Mouse (Mus musculus): ENCODE measurements around the gene Tfap2b.

The Tfap2b gene

GRCm38 (mm10) chr1:19232743-19233142, 24.0 kb downstream of the Tfap2b start:
- no peak for DNase-seq (ENCODE audit: low read depth)

- no peak for DNase-seq (ENCODE audit: low read depth)
These were observed 25.1 kb downstream of the Tfap2b start for GRCm38 (mm10) chr1:19233857-19234256.

GRCm38 (mm10) chr1:19234432-19235205, 25.9 kb downstream of the Tfap2b start:
- no peak for DNase-seq (ENCODE audit: low read depth)

- no peak for DNase-seq (ENCODE audit: low read depth)
These were observed 27.3 kb downstream of the Tfap2b start for GRCm38 (mm10) chr1:19236051-19236450.

GRCm38 (mm10) chr1:19236591-19236990, 27.9 kb downstream of the Tfap2b start:
- DNase-seq (ENCODE audit: low read depth), result no peak

GRCm38 (mm10) chr1:19237061-19237460, 28.3 kb downstream of the Tfap2b start:
- DNase-seq (ENCODE audit: low read depth), result no peak

GRCm38 (mm10) chr1:19237721-19238410, 29.2 kb downstream of the Tfap2b start:
- DNase-seq (ENCODE audit: low read depth), result no peak

- no peak for DNase-seq (ENCODE audit: low read depth)
These were observed 31.3 kb downstream of the Tfap2b start for GRCm38 (mm10) chr1:19240054-19240453.

- DNase-seq (ENCODE audit: low read depth), result no peak
These were observed 32.6 kb downstream of the Tfap2b start for GRCm38 (mm10) chr1:19241316-19241715.

GRCm38 (mm10) chr1:19242021-19242420, 33.3 kb downstream of the Tfap2b start:
- no peak for DNase-seq (ENCODE audit: low read depth)

- DNase-seq (ENCODE audit: low read depth), result no peak
These were observed 36.3 kb downstream of the Tfap2b start for GRCm38 (mm10) chr1:19245032-19245431.

- DNase-seq (ENCODE audit: low read depth), result no peak
These were observed 42.6 kb downstream of the Tfap2b start for GRCm38 (mm10) chr1:19251286-19251685.

GRCm38 (mm10) chr1:19269596-19269995, 60.9 kb downstream of the Tfap2b start:
- no peak for DNase-seq (ENCODE audit: low read depth)
